Mouse (Mus musculus): ENCODE measurements around the gene Rgsl1.

DNA sequence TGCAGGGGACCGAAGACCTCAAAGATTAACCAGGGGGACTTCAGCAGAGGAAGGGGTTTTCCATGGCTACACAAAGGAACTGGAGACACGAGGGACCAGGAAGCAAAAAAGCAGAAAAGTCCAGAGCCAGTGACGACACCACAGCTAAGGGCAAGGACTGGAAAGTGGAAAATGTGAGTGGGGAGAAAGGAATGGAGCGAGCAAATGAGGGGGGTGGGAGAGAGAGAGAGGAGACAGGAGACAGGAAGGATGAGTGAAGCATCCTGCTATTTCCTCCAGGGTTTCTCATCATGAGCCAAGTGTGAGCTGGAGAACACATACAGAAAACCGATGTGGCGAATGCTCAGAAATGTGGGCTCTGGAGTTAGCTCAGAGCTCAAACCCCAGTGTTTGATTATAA is 107.8 kb downstream of the Rgsl1 start:
- TF ChIP-seq CTCF (IDR thresholded peaks at IDR 0.05; ENCODE audit: low read depth, low read length) (no peak), POLR2A (IDR thresholded peaks at IDR 0.05; ENCODE audit: extremely low read depth, insufficient read depth, low read length) (no peak)

Data from liver, adult 2 months (tissue).